Mouse (Mus musculus) left cerebral cortex, postnatal 25 days (tissue): ENCODE measurements around the gene Alpk3. TPM values are rescaled to one million over a fixed set of nuclear protein-coding genes. Genes with fewer than 3 reads are reported as not detected.

ENCODE experiments used
- DNase-seq, 2 experiments: peaks; one replicate each; pipeline ENCODE4 v3.0.0; 2022; ENCODE audit warnings: low spot score in 2 of 2, mixed read lengths in 1 of 2
- intact Hi-C: fragments of 180-260 bp; cut with DNase I; formaldehyde crosslinking; loops from one replicate; pipeline ENCODE4 v1.15.1; 2025
- total RNA-seq, 2 experiments: library from RNA; stranded (reverse); gene quantifications; 2 replicates each; pipeline ENCODE4 v1.2.3; 2021

Alpk3 gene
- total RNA-seq, 2 experiments from 2014 or later, result 0.30 to 0.32 TPM

DNA sequence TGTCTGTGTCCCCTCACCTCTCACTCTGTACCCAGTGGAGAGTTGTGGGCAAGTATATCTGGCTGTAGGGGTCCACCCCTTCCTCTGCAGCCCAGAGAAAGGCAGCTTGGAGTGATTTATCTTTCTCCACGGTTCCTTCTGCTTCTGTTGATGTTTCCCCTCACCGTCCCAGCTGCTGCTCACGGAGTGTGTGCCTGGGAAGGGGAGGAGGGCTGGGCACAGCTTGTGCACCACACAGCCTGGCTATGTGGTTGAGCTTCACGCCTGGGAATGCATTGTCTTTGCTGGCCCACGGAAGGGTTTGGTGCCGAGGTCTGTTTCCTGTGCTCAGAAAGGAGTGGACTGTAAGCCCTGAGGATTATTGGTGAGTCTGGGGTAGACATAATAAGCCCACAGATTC is 9.3 kb downstream of the Alpk3 start:
- intact Hi-C loops, result no loop called here

GRCm38 (mm10) chr7:81072463-81072862 is 15.1 kb downstream of the Alpk3 start:
- DNase-seq, result peak; percentile 20 to 63
- intact Hi-C loops, result no loop called here

More for the DNA sequence above, 9.3 kb downstream of the Alpk3 start:
- no peak for DNase-seq

- no peak for DNase-seq
- intact Hi-C loops, result no loop called here
Measured at GRCm38 (mm10) chr7:81073273-81073672, 15.9 kb downstream of the Alpk3 start.

- no peak for DNase-seq
- intact Hi-C loops, result no loop called here
Measured at GRCm38 (mm10) chr7:81074546-81074945, 17.1 kb downstream of the Alpk3 start.

GRCm38 (mm10) chr7:81075299-81075698 is 17.9 kb downstream of the Alpk3 start:
- intact Hi-C loops, result no loop called here

DNA sequence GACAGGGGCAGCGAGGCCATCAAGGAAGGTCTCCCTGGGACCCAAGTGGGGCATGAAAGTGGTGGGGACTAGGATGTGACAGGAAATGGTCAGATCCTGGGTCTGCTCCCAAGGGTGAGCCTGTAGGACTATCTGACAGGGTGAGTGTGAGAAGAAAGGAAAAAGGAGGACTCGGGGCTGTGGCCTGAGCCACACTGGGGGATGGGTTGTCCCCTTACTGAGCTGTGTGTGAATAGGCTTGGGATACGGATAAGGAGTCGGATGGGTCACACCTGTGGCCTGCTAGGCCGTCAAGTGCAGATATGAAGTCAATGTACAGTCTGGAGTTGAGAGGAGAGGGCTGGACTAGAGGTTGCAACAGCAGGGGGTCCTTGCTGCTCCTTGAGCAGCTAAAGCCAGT is 18.3 kb downstream of the Alpk3 start:
- DNase-seq, result no peak
- intact Hi-C loops, result no loop called here

More at GRCm38 (mm10) chr7:81075299-81075698, 17.9 kb downstream of the Alpk3 start:
- no peak for DNase-seq

DNA sequence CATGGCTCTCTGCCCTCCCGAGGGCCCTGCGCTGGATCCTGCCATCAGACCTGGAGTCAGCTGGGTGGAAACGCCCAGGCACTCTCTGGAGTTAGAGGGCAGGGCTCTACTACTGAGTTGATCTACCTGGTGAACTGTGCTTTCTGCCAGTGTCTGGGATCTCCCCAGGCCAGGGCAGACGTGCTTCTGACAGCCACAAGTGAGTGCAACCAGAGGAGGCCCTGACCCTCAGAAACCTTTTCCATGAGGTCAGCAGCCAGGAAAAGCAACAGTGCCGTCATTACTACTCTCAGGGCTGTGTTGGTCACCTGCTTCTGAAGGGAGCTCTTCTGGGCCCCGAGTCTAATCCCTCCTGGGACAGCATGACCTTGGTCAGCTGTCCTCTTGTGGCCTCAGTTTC is 19.6 kb downstream of the Alpk3 start:
- no peak for DNase-seq
- intact Hi-C loops, result no loop called here

DNA sequence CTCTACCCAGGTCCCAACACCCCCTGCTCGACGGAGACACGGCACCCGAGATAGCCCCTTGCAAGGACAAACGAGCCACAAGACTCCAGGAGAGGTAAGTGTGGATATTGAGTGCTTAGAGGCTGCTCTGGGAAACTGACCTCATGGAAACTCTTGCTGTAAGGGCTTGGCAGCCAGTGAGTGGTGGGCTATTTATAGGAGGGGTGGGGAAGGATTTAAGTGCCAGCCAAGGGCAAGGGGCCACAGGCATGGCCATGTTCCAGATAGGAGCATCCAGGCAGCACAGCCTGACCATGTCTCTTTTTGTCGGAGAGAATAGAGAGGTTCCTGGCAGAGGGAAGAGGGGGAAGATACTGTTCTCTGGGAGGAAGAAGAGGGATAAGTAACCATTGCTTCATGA is 21.3 kb downstream of the Alpk3 start:
- no peak for DNase-seq
- intact Hi-C loops, result no loop called here

DNA sequence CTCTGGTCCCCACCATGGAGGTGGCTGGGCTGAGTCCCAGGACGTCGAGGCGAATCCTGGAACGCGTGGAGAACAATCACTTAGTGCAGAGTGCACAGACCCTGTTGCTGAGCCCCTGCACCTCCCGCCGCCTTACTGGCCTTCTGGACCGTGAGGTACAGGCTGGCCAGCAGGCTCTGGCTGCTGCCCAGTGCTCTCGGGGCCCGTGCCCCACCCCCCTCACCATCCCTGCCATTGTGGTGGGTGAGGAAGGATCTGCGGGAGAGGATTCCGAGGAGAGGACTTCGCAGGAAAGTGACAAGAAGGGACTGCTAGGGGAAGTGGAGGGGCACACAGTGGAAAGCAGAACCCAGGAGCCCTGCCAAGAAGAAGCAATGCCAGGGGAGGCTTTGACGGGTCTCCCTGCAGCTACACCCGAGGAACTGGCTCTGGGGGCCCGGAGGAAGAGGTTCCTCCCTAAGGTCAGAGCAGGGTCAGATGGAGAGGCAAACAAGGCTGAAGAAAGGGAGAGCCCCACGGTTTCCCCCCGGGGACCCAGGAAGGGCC is 36.1 kb downstream of the Alpk3 start:
- intact Hi-C loops, result no loop called here
- no peak for DNase-seq

- intact Hi-C loops, result no loop called here
- no peak for DNase-seq
Measured at GRCm38 (mm10) chr7:81094104-81094757, 36.8 kb downstream of the Alpk3 start.

GRCm38 (mm10) chr7:81100341-81100740 is 42.9 kb downstream of the Alpk3 start:
- intact Hi-C loops, result no loop called here
- no peak for DNase-seq

DNA sequence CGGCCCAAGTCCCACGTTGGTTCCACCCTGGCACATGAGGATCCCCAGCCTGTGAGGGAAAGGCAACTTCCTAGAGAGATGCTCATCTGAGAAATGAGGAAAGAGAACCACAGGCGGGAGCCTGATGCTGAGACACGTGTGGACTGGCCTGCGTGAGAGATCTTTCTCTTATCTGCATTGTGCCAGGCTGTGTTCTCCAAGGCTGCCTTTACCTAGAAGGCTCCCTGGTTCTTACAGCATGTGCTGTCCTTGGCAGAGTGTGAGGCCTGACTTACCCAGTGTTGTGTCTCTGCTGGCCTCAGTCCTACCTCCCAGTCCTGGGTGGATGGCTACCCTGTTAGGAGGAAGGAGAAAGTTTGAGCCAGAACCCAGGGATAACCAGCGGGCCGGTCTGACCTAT is 45.5 kb downstream of the Alpk3 start:
- intact Hi-C loops, result no loop called here
- DNase-seq, result no peak

- DNase-seq, result no peak
- intact Hi-C loops, result no loop called here
Measured at GRCm38 (mm10) chr7:81105525-81105924, 48.1 kb downstream of the Alpk3 start.

DNA sequence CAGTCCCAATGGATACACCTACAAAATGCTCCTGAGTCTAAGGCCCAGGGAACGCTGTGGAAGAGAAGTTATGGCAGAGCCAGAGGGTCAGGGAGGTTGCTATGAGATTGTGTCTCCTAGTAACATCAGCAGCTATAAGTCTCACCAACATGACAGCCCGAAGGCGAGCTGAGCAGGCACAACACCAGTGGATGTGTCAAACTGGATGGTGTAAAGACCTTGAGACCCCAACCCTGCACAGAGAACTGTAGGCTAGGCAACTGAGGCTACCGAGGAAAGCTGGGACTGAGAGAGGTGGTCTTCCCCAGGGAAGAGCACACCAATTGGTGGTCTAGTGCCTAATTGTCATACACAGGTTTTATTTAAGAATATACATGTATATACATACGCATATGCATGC is 50.8 kb downstream of the Alpk3 start:
- intact Hi-C loops, result no loop called here
- DNase-seq, result no peak

DNA sequence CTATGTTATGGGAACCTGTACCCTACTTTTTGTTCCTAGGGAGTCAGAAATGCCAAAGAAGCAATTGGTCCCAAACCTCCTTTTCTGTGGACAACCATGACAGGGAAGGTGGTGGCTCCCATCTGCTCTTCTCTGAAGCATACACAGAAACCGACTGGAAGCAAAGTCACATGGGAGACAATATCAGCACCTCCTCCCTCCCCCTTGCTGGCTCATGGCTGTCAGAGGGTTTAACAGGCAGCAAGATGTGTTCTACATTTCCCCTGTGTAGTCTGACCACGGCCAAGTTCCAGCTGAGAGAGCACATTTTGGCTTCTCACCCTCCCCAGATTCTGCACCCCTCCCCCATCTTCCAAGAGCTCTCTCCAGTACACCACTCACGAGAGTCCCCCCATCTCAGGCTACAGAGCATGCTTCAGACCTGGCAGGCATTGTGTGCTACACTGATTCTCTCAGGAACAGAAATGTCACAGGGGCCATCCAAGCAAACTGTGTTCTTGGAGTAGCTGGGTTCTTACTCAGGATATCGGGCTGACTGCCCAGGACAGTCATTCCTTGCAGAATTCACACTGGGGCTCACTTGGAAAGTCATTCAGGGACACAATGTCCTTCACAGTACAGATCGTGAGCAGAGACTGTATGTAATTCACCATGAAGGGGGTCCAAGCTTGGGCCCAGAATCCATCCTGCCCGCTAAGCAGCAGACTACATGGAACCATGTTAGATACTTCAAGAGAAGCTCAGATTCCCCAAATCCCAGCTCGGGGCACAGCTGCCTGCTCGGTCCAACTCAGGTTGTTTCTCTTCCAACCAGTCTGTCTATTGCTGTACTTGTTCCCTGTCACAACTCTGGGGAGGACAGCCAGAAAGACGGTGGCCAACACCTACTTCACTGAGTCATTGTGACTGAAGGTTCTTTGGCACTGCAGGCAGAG is 52.6 kb downstream of the Alpk3 start:
- intact Hi-C loops, result no loop called here
- DNase-seq, result no peak

GRCm38 (mm10) chr7:81110791-81111190 is 53.4 kb downstream of the Alpk3 start:
- DNase-seq, result no peak
- intact Hi-C loops, result no loop called here

DNA sequence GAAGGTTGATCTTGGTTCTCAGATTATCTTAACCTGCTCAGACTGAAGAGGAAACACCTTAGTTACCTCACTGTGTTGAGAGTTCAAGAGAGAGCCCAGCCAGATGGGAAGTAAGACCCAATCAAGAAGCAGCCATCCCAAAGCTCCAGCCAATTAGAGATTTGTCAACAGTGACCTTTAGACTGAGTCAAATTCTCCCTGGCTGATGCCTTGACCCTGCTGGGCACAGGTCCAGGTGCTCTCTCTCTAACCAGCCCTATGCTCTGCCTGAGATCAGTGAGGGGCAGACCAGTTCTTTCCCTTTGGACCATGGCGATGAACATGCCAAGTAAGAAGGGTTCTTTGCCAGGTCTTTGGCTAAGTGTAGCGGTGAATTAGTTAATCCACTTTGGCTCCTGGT is 54.3 kb downstream of the Alpk3 start:
- no peak for DNase-seq
- intact Hi-C loops, result no loop called here

DNA sequence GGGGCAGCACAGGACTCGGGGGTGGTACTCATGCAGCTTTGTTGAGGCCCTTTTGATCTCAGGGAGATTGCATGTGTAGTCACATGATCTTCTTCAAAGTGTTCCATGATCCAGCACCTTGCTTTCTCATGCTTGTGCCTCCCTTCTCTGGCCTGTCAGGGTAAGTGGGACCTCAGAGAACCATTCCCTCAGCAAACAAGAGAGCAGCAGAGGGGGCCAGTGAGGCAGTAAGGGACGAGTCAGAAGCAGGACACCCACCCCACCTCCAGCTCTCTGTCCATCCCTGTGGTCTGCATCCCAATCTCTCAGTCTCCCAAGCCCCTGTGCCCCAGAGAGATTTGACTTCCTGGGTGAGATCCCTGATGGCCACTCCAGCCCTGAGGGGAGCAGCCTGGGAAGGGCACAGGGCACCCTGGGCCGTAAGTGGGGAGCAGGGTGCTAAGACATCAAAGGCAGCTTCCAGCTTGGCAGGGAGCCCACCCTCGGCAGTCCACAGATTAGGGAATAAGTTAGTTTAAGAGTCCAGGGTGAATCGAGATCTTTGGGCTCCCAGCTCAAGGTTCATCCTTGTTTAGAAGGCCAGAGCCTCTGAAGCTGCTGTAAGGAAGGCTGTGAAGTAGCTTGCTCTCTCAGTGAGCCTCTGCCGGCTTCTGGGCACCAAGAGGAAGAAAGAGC is 55.4 kb downstream of the Alpk3 start:
- DNase-seq, result no peak
- intact Hi-C loops, result no loop called here

DNA sequence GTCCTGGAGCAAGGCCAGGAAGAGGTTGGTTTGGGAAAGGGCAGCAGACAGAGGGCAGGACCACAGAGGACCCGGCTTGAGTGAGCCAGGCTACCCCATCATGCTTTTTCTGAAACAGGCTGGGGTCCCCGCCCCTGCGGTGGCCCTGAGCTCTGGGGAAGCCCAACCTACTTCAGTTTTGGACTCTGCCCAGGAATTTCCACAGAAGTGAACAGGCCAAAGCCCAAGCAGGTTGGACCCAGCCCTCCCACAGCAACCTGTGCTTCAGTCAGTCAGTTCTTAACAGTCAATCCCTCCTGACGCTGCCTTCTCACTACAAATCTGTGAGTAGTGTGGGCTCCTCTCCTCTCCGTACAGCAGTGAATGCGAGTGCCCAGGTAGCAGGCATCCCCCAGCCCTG is 57.2 kb downstream of the Alpk3 start, which contains the start of gene Slc28a1:
Gene Slc28a1, plus strand, starts transcription at position 245 of the 400 bp plus-strand sequence.
- intact Hi-C loops, result no loop called here
- DNase-seq, result no peak

- intact Hi-C loops, result no loop called here
- DNase-seq, result no peak
Measured at GRCm38 (mm10) chr7:81121099-81121498, 63.7 kb downstream of the Alpk3 start.
